Mouse (Mus musculus): ENCODE measurements around the gene Arhgap10.

The Arhgap10 gene

GRCm38 (mm10) chr8:77517301-77518200, at the start of gene Arhgap10:
Gene Arhgap10, minus strand, starts transcription at chr8:77517953.
- peak; percentile 89 to 94 for DNase-seq

GRCm38 (mm10) chr8:77561441-77561840, 43.7 kb upstream of the Arhgap10 start:
- DNase-seq = no peak

GRCm38 (mm10) chr8:77552491-77552890, 34.7 kb upstream of the Arhgap10 start:
- no peak for DNase-seq

GRCm38 (mm10) chr8:77549881-77550580, 32.3 kb upstream of the Arhgap10 start:
- DNase-seq = peak; percentile 21 to 51

GRCm38 (mm10) chr8:77549121-77549706, 31.5 kb upstream of the Arhgap10 start, which contains the start of gene Prmt9:
Gene Prmt9, plus strand, starts transcription at chr8:77549397.
- DNase-seq = peak; percentile 97

- DNase-seq = no peak
These were observed 27.9 kb upstream of the Arhgap10 start for GRCm38 (mm10) chr8:77545616-77546015.

GRCm38 (mm10) chr8:77544428-77544827, 26.7 kb upstream of the Arhgap10 start:
- no peak for DNase-seq

GRCm38 (mm10) chr8:77543152-77543777, 25.5 kb upstream of the Arhgap10 start:
- no peak for DNase-seq

GRCm38 (mm10) chr8:77538256-77538655, 20.5 kb upstream of the Arhgap10 start:
- DNase-seq = no peak

GRCm38 (mm10) chr8:77536821-77537220, 19.1 kb upstream of the Arhgap10 start:
- no peak for DNase-seq

GRCm38 (mm10) chr8:77535026-77535595, 17.4 kb upstream of the Arhgap10 start:
- peak; percentile 72 to 78 for DNase-seq

GRCm38 (mm10) chr8:77534358-77534992, 16.7 kb upstream of the Arhgap10 start:
- DNase-seq = no peak

- no peak for DNase-seq
These were observed 8.4 kb upstream of the Arhgap10 start for GRCm38 (mm10) chr8:77526130-77526529.

- DNase-seq = no peak
These were observed 7.2 kb upstream of the Arhgap10 start for GRCm38 (mm10) chr8:77524906-77525305.

- DNase-seq = peak; percentile 44 to 67
These were observed 6.4 kb upstream of the Arhgap10 start for GRCm38 (mm10) chr8:77524018-77524615.

GRCm38 (mm10) chr8:77522984-77523383, 5.2 kb upstream of the Arhgap10 start:
- peak in 1 of 2 experiments; percentile 51 for DNase-seq

GRCm38 (mm10) chr8:77521028-77521785, 3.5 kb upstream of the Arhgap10 start:
- DNase-seq = no peak

- DNase-seq = no peak
These were observed 2.8 kb upstream of the Arhgap10 start for GRCm38 (mm10) chr8:77520601-77521000.

- no peak for DNase-seq
These were observed 705 bp upstream of the Arhgap10 start for GRCm38 (mm10) chr8:77518201-77519115.

GRCm38 (mm10) chr8:77516845-77517244, 908 bp downstream of the Arhgap10 start:
- peak; percentile 35 to 60 for DNase-seq

Data from kidney, postnatal 4 days (tissue).